Mouse (Mus musculus) liver, embryonic 16.5 days (tissue): Measurements from ENCODE around the gene Rbfox1. TPM values are rescaled to one million over a fixed set of nuclear protein-coding genes. Genes with fewer than 3 reads are reported as not detected.

Source experiments
- ATAC-seq: fragments of 200-750 bp; cut with Nextera tagmentation; 2 replicates; pipeline ENCODE4 v1.8.0; 2017; ENCODE audit warnings: low read depth, mild to moderate bottlenecking, moderate number of reproducible peaks, moderate library complexity
- H3K27ac ChIP-seq: fragments of 300-500 bp; sonication (generic); 2 replicates; pipeline ENCODE4 v1.5.1; 2014; ENCODE audit warnings: mild to moderate bottlenecking, low read length
- H3K27me3 ChIP-seq: fragments of 300-500 bp; sonication (generic); 2 replicates; pipeline ENCODE4 v1.6.1; 2014; ENCODE audit warnings: low read depth, low read length, mixed read lengths; ENCODE audit not compliant: control insufficient read depth, insufficient read depth
- H3K36me3 ChIP-seq: fragments of 300-500 bp; sonication (generic); 2 replicates; pipeline ENCODE4 v1.6.1; 2014; ENCODE audit warnings: mild to moderate bottlenecking; ENCODE audit not compliant: control insufficient read depth, insufficient read depth
- H3K4me1 ChIP-seq: fragments of 300-500 bp; sonication (generic); 2 replicates; pipeline ENCODE4 v1.6.1; 2014; ENCODE audit warnings: low read depth, low read length, mixed read lengths; ENCODE audit not compliant: control insufficient read depth
- H3K4me2 ChIP-seq: fragments of 300-500 bp; sonication (generic); 2 replicates; pipeline ENCODE4 v1.6.1; 2014; ENCODE audit warnings: low read depth, low read length, mixed read lengths
- H3K4me3 ChIP-seq: fragments of 300-500 bp; sonication (generic); 2 replicates; pipeline ENCODE4 v1.5.1; 2014; ENCODE audit warnings: low read depth, mild to moderate bottlenecking, low read length
- H3K9ac ChIP-seq: fragments of 300-500 bp; sonication (generic); 2 replicates; pipeline ENCODE4 v1.6.1; 2014; ENCODE audit warnings: low read depth, low read length
- H3K9me3 ChIP-seq: fragments of 300-500 bp; sonication (generic); replicated peaks from 2 replicates; pipeline ENCODE4 v1.6.1; 2016; ENCODE audit warnings: low read length; ENCODE audit not compliant: control insufficient read depth
- WGBS: fragments of 180-500 bp; shearing (Covaris S2); extraction: QIAGEN DNeasy Blood & Tissue Kit; methylation state at CpG from one replicate; pipeline ENCODE4 v1.1.7; 2014; ENCODE audit not compliant: insufficient replicate concordance; 5-methylcytosine and 5-hydroxymethylcytosine counted together
- polyA plus RNA-seq: library from polyadenylated mRNA; unstranded; fragments of >200 nt; fragmentation: Nextera tagmentation; extraction: Ambion mirVana; gene quantifications from 2 replicates; pipeline ENCODE4 v1.2.1, GENCODE M21; 2015

Rbfox1 gene
- polyA plus RNA-seq, 1 experiment from 2014 or later: 0.38 TPM

DNA sequence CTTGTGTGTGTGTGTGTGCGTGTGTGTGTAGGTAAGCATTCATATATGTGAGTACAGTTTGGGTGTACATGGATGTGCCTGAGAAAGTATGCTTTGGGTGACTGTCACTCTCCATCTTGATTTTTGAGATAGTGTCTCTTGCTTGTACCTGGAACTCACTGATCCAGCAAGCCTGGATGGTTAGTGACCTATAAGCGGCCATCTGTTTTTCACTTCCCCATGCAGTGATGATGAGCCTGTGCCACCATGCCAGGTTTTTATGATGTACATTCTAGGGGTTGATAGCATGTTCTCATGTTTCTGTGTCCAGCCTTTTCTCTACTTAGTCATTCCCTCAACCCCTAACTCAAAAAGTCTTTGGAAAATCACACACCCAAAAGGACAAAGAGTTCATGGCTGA, 976.5 kb downstream of the Rbfox1 start:
- 64% methylated on average over 2 of the region's 2 CpGs for WGBS
- no peak overlapping the region for H3K27ac ChIP-seq
- no peaks in the 10 kb centered on the region for H3K4me1 ChIP-seq
- H3K4me2 ChIP-seq: no peak overlapping the region
- H3K27me3 ChIP-seq: no peaks in the 10 kb centered on the region
- no peaks in the 10 kb centered on the region for H3K9me3 ChIP-seq
- no peak for ATAC-seq
- H3K4me3 ChIP-seq: no peak overlapping the region
- H3K9ac ChIP-seq: no peak overlapping the region
- H3K36me3 ChIP-seq: no peaks in the 10 kb centered on the region

DNA sequence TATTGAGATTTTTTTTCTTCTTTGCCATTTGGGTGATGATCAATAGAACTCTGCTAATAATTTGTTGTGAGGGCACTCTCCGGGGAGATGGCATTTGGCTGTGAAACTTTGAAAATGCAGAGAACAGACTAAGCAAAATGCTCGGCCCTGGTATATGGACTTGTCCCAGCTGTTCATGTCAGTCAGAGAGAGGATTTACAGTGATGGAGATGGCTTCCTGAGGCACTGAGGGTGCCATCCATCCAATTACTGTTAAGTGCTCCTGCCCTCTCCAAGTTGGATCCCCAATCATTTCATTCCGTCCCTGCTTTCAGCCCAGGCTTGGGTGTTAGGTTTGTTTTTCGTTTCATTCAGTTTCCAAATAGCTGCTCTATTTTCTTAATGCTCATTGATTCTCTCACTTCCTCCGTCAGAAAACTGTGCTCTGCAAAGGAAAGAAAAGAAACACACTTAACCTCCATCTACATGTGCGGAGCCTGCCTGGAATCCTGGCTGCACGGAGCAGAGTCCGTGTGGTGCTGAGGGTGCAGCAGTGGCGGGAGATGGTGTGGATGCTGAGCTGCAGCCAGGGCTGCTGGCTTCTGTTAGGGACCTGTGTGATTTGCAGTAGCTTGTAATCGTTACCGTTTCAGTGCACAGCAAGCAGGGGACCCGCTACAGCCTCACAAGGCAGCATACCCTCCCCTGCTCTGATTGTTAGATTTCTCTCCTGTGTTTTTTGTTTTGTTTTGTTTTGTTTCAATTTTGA, 997.7 kb downstream of the Rbfox1 start:
- no peaks in the 10 kb centered on the region for H3K27me3 ChIP-seq
- no peak overlapping the region for H3K27ac ChIP-seq
- no peaks in the 10 kb centered on the region for H3K9me3 ChIP-seq
- WGBS: 36% methylated on average over 12 of the region's 12 CpGs
- no peak overlapping the region for H3K4me3 ChIP-seq
- no peaks in the 10 kb centered on the region for H3K4me1 ChIP-seq
- ATAC-seq: no peak
- no peak overlapping the region for H3K9ac ChIP-seq
- no peaks in the 10 kb centered on the region for H3K36me3 ChIP-seq
- H3K4me2 ChIP-seq: no peak overlapping the region

DNA sequence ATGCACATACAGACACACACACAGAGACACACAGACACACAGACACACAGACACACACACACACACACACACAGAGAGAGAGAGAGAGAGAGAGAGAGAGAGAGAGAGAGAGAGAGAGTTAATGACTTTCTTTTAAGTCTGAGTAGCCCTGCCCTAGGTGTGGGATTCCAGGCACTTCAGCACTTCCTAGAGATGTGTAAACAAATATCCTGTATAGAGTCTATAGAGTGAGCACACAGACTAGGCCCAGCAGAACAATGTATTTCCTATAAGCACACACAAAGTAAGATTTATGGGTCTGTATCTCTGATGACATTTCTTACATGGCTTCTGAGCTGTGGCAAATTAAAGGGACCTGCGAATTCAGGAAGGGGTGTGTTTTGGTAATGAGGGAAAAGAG, 998.6 kb downstream of the Rbfox1 start:
- Histone ChIP-seq H3K9ac (no peak overlapping the region), H3K4me2 (no peak overlapping the region), H3K9me3 (no peaks in the 10 kb centered on the region), H3K4me1 (no peaks in the 10 kb centered on the region), H3K4me3 (no peak overlapping the region), H3K27me3 (no peaks in the 10 kb centered on the region), H3K36me3 (no peaks in the 10 kb centered on the region), H3K27ac (no peak overlapping the region)
- no peak for ATAC-seq
- WGBS: 36% methylated on average over 1 of the region's 1 CpGs

DNA sequence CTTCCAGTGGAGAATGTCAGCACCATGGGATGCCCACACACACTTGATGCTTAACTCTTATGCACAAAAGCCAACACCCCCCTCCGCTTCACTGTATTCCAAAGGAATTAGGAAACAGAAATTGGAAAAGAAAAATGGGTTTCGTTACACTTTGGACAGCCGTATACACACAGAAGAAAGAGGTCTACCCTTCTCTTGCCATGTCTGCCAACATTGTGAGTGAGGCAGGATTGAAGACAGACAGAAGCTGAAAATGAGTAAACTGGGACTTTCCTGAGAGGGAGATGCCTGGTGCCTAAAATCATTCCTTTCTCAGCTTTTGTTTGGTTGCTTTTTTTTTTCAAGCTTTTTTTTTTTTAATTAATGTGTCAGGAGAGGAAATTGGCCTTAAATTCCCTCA, 1000.5 kb downstream of the Rbfox1 start:
- Histone ChIP-seq H3K4me1 (no peaks in the 10 kb centered on the region), H3K27me3 (no peaks in the 10 kb centered on the region), H3K4me3 (no peak overlapping the region), H3K4me2 (no peak overlapping the region), H3K9me3 (no peaks in the 10 kb centered on the region), H3K9ac (no peak overlapping the region), H3K27ac (no peak overlapping the region), H3K36me3 (no peaks in the 10 kb centered on the region)
- no peak for ATAC-seq
- WGBS: 73% methylated on average over 3 of the region's 3 CpGs

DNA sequence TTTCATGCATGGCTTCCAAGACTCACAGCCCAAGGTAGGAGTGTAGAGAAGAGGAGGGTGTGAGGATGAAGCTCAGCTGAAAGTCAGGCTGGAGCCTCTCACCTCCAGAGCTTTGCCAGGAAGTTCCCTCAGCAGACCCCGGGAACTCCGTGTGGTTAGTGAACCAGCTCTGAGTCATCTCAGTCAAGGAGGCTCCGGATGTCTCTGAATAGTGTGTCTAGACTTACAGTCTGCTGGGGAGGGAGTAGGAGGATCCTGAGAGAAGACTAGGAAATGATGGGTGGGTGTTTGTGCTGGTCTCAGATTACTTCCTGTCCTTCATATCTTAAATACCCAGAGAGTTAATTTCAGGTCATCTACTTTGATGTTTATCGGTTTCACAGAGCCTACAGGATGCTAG, 1004.1 kb downstream of the Rbfox1 start:
- no peaks in the 10 kb centered on the region for H3K4me1 ChIP-seq
- no peak overlapping the region for H3K27ac ChIP-seq
- no peaks in the 10 kb centered on the region for H3K9me3 ChIP-seq
- no peaks in the 10 kb centered on the region for H3K36me3 ChIP-seq
- WGBS: 16% methylated on average over 4 of the region's 4 CpGs
- H3K27me3 ChIP-seq: no peaks in the 10 kb centered on the region
- H3K4me3 ChIP-seq: no peak overlapping the region
- ATAC-seq: no peak
- H3K9ac ChIP-seq: no peak overlapping the region
- H3K4me2 ChIP-seq: no peak overlapping the region

DNA sequence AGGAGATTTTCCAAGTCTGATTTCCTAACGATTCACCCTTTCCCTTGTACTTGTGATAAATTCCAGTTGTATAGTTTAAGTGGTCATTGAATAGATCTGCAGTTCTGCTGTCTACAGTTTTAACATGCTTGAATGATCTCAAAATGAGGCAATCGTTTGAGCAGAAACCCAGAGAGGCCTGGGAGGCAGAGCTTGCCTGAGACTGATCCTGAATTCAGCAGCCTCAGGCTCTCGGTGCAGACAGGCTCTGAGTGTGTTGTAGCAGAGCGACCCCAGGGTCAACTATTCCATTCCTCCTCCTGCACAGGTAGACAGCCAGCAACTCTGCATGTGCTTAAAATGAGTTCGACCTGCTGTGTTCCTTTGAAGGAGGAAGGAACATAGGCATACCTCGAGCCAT, 1012.6 kb downstream of the Rbfox1 start:
- no peak for ATAC-seq
- H3K4me2 ChIP-seq: no peak overlapping the region
- no peaks in the 10 kb centered on the region for H3K36me3 ChIP-seq
- H3K4me1 ChIP-seq: no peaks in the 10 kb centered on the region
- no peak overlapping the region for H3K4me3 ChIP-seq
- H3K9ac ChIP-seq: no peak overlapping the region
- 54% methylated on average over 6 of the region's 6 CpGs for WGBS
- H3K9me3 ChIP-seq: no peaks in the 10 kb centered on the region
- no peak overlapping the region for H3K27ac ChIP-seq
- H3K27me3 ChIP-seq: no peaks in the 10 kb centered on the region

DNA sequence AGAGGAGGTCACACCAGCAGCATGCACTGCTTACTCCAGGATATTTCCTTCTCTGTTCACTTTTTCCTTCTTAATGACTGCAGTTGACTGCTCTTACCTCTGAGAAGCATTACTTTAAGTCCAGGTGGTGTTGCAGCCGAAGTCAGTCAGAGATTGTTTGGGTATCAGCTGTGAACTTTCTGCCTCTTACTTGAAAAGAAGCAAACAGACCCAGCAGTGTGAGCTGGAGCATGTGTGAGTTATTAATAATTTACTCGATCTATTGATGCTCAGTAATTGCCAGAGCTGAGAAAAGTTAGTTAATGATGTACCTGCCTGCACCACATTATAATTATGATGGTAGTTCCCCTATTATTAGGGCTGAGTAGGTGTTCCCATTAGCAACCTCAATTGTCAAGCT, 1014.9 kb downstream of the Rbfox1 start:
- Histone ChIP-seq H3K4me2 (no peak overlapping the region), H3K27me3 (no peaks in the 10 kb centered on the region), H3K4me3 (no peak overlapping the region), H3K9ac (no peak overlapping the region), H3K4me1 (no peaks in the 10 kb centered on the region), H3K36me3 (no peaks in the 10 kb centered on the region), H3K27ac (no peak overlapping the region), H3K9me3 (no peaks in the 10 kb centered on the region)
- no peak for ATAC-seq
- 32% methylated on average over 2 of the region's 2 CpGs for WGBS

DNA sequence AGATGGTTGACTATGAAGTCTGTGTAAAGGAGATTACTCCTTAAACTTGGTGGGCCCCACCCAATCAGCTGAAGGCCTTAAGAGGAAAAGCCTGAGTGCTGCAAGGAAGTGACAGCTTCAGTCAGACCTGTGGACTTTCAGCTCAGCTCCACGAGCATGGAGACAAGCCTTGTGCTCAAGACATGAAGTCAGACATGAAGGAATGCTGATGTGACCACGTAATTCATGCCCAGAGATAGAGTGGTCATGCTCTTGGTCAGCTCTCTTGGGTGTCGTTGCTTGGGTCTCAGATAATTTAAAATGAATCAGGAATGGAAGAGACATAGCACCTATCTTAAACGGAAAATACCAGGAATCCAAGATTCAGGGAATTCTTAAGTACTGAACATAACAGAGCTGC, 1019.8 kb downstream of the Rbfox1 start:
- Histone ChIP-seq H3K36me3 (no peaks in the 10 kb centered on the region), H3K9me3 (no peaks in the 10 kb centered on the region), H3K27me3 (no peaks in the 10 kb centered on the region), H3K4me2 (no peak overlapping the region), H3K27ac (no peak overlapping the region), H3K4me3 (no peak overlapping the region), H3K9ac (no peak overlapping the region), H3K4me1 (no peaks in the 10 kb centered on the region)
- ATAC-seq: no peak
- WGBS: 33% methylated on average over 4 of the region's 4 CpGs

DNA sequence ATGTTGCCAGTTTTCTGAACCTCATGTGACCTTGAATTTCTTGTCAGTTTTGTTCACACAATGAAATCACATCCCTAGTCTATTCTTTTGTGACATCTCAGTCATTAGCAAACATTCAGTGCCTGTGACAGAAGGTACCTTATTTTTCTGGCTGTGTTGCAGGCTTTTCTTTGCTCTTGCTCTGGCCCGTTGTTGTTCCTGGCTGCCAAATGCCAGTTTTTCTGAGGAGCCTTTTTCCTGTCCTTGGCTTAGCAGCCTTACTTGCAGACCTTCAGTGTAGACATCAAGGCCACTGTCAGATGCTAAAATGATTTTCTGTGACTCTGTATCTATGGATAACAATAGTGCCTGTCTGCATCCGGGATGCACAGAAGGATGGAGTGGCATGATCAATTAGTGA, 1020.8 kb downstream of the Rbfox1 start:
- Histone ChIP-seq H3K4me2 (no peak overlapping the region), H3K27ac (no peak overlapping the region), H3K4me1 (no peaks in the 10 kb centered on the region), H3K9me3 (no peaks in the 10 kb centered on the region), H3K27me3 (no peaks in the 10 kb centered on the region), H3K36me3 (no peaks in the 10 kb centered on the region), H3K9ac (no peak overlapping the region), H3K4me3 (no peak overlapping the region)
- 57% methylated on average over 2 of the region's 2 CpGs for WGBS
- no peak for ATAC-seq
